Mouse (Mus musculus): Measurements from ENCODE around the gene Tmem176b.

The Tmem176b gene

GRCm38 (mm10) chr6:48787867-48788266, 53.4 kb downstream of the Tmem176b start:
- in situ Hi-C loops (cut with MboI) = no loop called here

GRCm38 (mm10) chr6:48785601-48786000, 55.7 kb downstream of the Tmem176b start:
- in situ Hi-C loops (cut with MboI) = no loop called here

- in situ Hi-C loops (cut with MboI) = no loop called here
Observed at GRCm38 (mm10) chr6:48785189-48785588, 56.1 kb downstream of the Tmem176b start.

GRCm38 (mm10) chr6:48784406-48784805, 56.9 kb downstream of the Tmem176b start:
- in situ Hi-C loops (cut with MboI) = no loop called here

All from mature B cell (primary cell).